Mouse (Mus musculus) midbrain, embryonic 12.5 days (tissue): ENCODE measurements around the gene Cgas. TPM values are rescaled to one million over a fixed set of nuclear protein-coding genes. Genes with fewer than 3 reads are reported as not detected.

Experiments
- ATAC-seq: fragments of 200-750 bp; cut with Nextera tagmentation; 2 replicates; pipeline ENCODE4 v1.8.0; 2017; ENCODE audit warnings: low read depth, moderate TSS enrichment, moderate library complexity; ENCODE audit not compliant: low FRiP score
- H3K27ac ChIP-seq: fragments of 300-500 bp; sonication (generic); replicated peaks from 2 replicates; pipeline ENCODE4 v1.5.1; 2016; ENCODE audit warnings: mild to moderate bottlenecking
- H3K27me3 ChIP-seq: fragments of 300-500 bp; sonication (generic); 2 replicates; pipeline ENCODE4 v1.6.1; 2016; ENCODE audit warnings: mild to moderate bottlenecking
- H3K36me3 ChIP-seq: fragments of 300-500 bp; sonication (generic); 2 replicates; pipeline ENCODE4 v1.6.1; 2016
- H3K4me1 ChIP-seq: fragments of 300-500 bp; sonication (generic); 2 replicates; pipeline ENCODE4 v1.6.1; 2016
- H3K4me2 ChIP-seq: fragments of 300-500 bp; sonication (generic); replicated peaks from 2 replicates; pipeline ENCODE4 v1.6.1; 2016; ENCODE audit warnings: mild to moderate bottlenecking, moderate library complexity
- H3K4me3 ChIP-seq: fragments of 300-500 bp; sonication (generic); 2 replicates; pipeline ENCODE4 v1.5.1; 2016; ENCODE audit warnings: mild to moderate bottlenecking
- H3K9ac ChIP-seq: fragments of 300-500 bp; sonication (generic); replicated peaks from 2 replicates; pipeline ENCODE4 v1.6.1; 2016; ENCODE audit warnings: mild to moderate bottlenecking, moderate library complexity
- H3K9me3 ChIP-seq: fragments of 300-500 bp; sonication (generic); 2 replicates; pipeline ENCODE4 v1.6.1; 2016; ENCODE audit warnings: mild to moderate bottlenecking
- WGBS: fragments of 180-500 bp; shearing (Covaris S2); methylation state at CpG from one replicate; pipeline ENCODE4 v1.1.7; 2016; 5-methylcytosine and 5-hydroxymethylcytosine counted together
- microRNA-seq: library from miRNA; unstranded; fragments of <30 nt; microRNA quantifications from one replicate; pipeline ENCODE4, GENCODE M21; 2017
- polyA plus RNA-seq: library from polyadenylated mRNA; unstranded; fragments of >200 nt; fragmentation: Nextera tagmentation; extraction: Ambion mirVana; gene quantifications from 2 replicates; pipeline ENCODE4 v1.2.1, GENCODE M21; 2016

The Cgas gene
- polyA plus RNA-seq, 1 experiment from 2014 or later = 0.77 TPM

GRCm38 (mm10) chr9:78400570-78400969 is 42.5 kb downstream of the Cgas start:
- peaks cover 29% of the 10 kb centered on the region for H3K27me3 ChIP-seq
- H3K4me2 ChIP-seq = no peak overlapping the region
- no peaks in the 10 kb centered on the region for H3K36me3 ChIP-seq
- no peak overlapping the region for H3K9ac ChIP-seq
- no peak overlapping the region for H3K27ac ChIP-seq
- H3K4me1 ChIP-seq = peaks cover 5% of the 10 kb centered on the region
- no peaks in the 10 kb centered on the region for H3K9me3 ChIP-seq
- 88% methylated on average over 5 of the region's 5 CpGs for WGBS
- no peak for ATAC-seq
- no peak overlapping the region for H3K4me3 ChIP-seq

- ATAC-seq = no peak
- Histone ChIP-seq H3K9me3 (no peaks in the 10 kb centered on the region), H3K27me3 (peaks cover 62% of the 10 kb centered on the region), H3K36me3 (no peaks in the 10 kb centered on the region), H3K27ac (no peak overlapping the region), H3K4me2 (no peak overlapping the region; the same call in 1 of the 2 replicates), H3K4me1 (peaks cover 8% of the 10 kb centered on the region), H3K4me3 (no peak overlapping the region; the same call in 1 of the 2 replicates), H3K9ac (no peak overlapping the region)
- WGBS = 70% methylated on average over 9 of the region's 9 CpGs
These were observed 46.5 kb downstream of the Cgas start for GRCm38 (mm10) chr9:78396517-78396916.

- Histone ChIP-seq H3K9ac (no peak within 1 kb of the TSS), H3K27me3 (peaks cover 68% of the 10 kb centered on the region)
These were observed 47.2 kb downstream of the Cgas start, which contains the start of gene Ddx43 for GRCm38 (mm10) chr9:78395630-78396351. Gene Ddx43 (plus strand): TSS chr9:78395777.

GRCm38 (mm10) chr9:78395244-78395629 is 47.8 kb downstream of the Cgas start:
- H3K4me1 ChIP-seq = peaks cover 8% of the 10 kb centered on the region
- no peaks in the 10 kb centered on the region for H3K9me3 ChIP-seq
- no peak overlapping the region for H3K27ac ChIP-seq
- H3K4me3 ChIP-seq = peak overlapping the region; percentile 45
- 38% methylated on average over 11 of the region's 11 CpGs for WGBS
- 0 out of 2 replicates have a peak, but pooled peaks have one; percentile 3 for ATAC-seq
- H3K4me2 ChIP-seq = peak overlapping the region; percentile 54
- no peaks in the 10 kb centered on the region for H3K36me3 ChIP-seq
- H3K9ac ChIP-seq = no peak overlapping the region
- H3K27me3 ChIP-seq = peaks cover 68% of the 10 kb centered on the region

More at GRCm38 (mm10) chr9:78395630-78396351, 47.2 kb downstream of the Cgas start, which contains the start of gene Ddx43:
- peaks cover 8% of the 10 kb centered on the region for H3K4me1 ChIP-seq
- H3K9me3 ChIP-seq = no peaks in the 10 kb centered on the region
- no peak within 1 kb of the TSS for H3K27ac ChIP-seq
- ATAC-seq = peak; percentile 94
- H3K4me3 ChIP-seq = peak within 1 kb of the TSS; percentile 45
- H3K36me3 ChIP-seq = no peaks in the 10 kb centered on the region
- peak within 1 kb of the TSS; percentile 54 for H3K4me2 ChIP-seq
- 5% methylated on average over 90 of the region's 93 CpGs for WGBS

GRCm38 (mm10) chr9:78394602-78395001 is 48.4 kb downstream of the Cgas start:
- H3K36me3 ChIP-seq = no peaks in the 10 kb centered on the region
- H3K4me1 ChIP-seq = peaks cover 8% of the 10 kb centered on the region
- H3K27me3 ChIP-seq = peaks cover 68% of the 10 kb centered on the region
- H3K9me3 ChIP-seq = no peaks in the 10 kb centered on the region
- H3K27ac ChIP-seq = no peak overlapping the region
- ATAC-seq = no peak
- H3K9ac ChIP-seq = no peak overlapping the region
- no peak overlapping the region for H3K4me2 ChIP-seq
- H3K4me3 ChIP-seq = no peak overlapping the region
- 70% methylated on average over 7 of the region's 7 CpGs for WGBS

GRCm38 (mm10) chr9:78393741-78394140 is 49.3 kb downstream of the Cgas start:
- no peak overlapping the region for H3K4me3 ChIP-seq
- H3K4me2 ChIP-seq = no peak overlapping the region
- no peaks in the 10 kb centered on the region for H3K36me3 ChIP-seq
- no peak overlapping the region for H3K27ac ChIP-seq
- no peak for ATAC-seq
- peaks cover 61% of the 10 kb centered on the region for H3K27me3 ChIP-seq
- no peak overlapping the region for H3K9ac ChIP-seq
- H3K9me3 ChIP-seq = no peaks in the 10 kb centered on the region
- 81% methylated on average over 10 of the region's 10 CpGs for WGBS
- H3K4me1 ChIP-seq = peaks cover 8% of the 10 kb centered on the region

- no peak overlapping the region for H3K9ac ChIP-seq
- WGBS = 63% methylated on average over 5 of the region's 5 CpGs
- no peak for ATAC-seq
- H3K27me3 ChIP-seq = peaks cover 33% of the 10 kb centered on the region
- no peaks in the 10 kb centered on the region for H3K36me3 ChIP-seq
- no peaks in the 10 kb centered on the region for H3K4me1 ChIP-seq
- H3K27ac ChIP-seq = no peak overlapping the region
- H3K9me3 ChIP-seq = no peaks in the 10 kb centered on the region
- no peak overlapping the region for H3K4me3 ChIP-seq
- H3K4me2 ChIP-seq = no peak overlapping the region
These were observed 53.1 kb downstream of the Cgas start for GRCm38 (mm10) chr9:78389981-78390380.

GRCm38 (mm10) chr9:78386947-78387346 is 56.1 kb downstream of the Cgas start:
- Histone ChIP-seq H3K27me3 (peaks cover 9% of the 10 kb centered on the region; the same call in 1 of the 2 replicates), H3K27ac (no peak overlapping the region), H3K36me3 (no peaks in the 10 kb centered on the region), H3K4me1 (no peaks in the 10 kb centered on the region), H3K9ac (no peak overlapping the region), H3K4me2 (no peak overlapping the region), H3K4me3 (no peak overlapping the region), H3K9me3 (no peaks in the 10 kb centered on the region)
- ATAC-seq = no peak
- WGBS = 85% methylated on average over 7 of the region's 7 CpGs

- Histone ChIP-seq H3K4me1 (no peaks in the 10 kb centered on the region), H3K36me3 (no peaks in the 10 kb centered on the region)
- 59% methylated on average over 3 of the region's 3 CpGs for WGBS
These were observed 57.1 kb downstream of the Cgas start for GRCm38 (mm10) chr9:78385893-78386292.

More at GRCm38 (mm10) chr9:78385893-78386292, 57.1 kb downstream of the Cgas start:
- Histone ChIP-seq H3K4me3 (no peak overlapping the region), H3K9me3 (no peaks in the 10 kb centered on the region), H3K27ac (no peak overlapping the region), H3K4me2 (no peak overlapping the region), H3K9ac (no peak overlapping the region), H3K27me3 (no peaks in the 10 kb centered on the region; the same call in 1 of the 2 replicates)
- no peak for ATAC-seq

Small RNA genes lying within 50 kb of the gene (microRNA-seq; reads per million reads assigned to microRNA genes)
- gene Gm26377 = not detected

Other genes with a start within 250 kb of the Cgas start
- gene Gsta1, start 212.6 kb downstream of the Cgas start, polyA plus RNA-seq = not detected in 2 replicates
- gene Gm3776, start 186.1 kb downstream of the Cgas start, polyA plus RNA-seq = not detected in 2 replicates
- not detected in 2 replicates for gene Gm10639, start 153.3 kb downstream of the Cgas start, polyA plus RNA-seq
- not detected in 2 replicates for gene Omt2a, start 128.4 kb downstream of the Cgas start, polyA plus RNA-seq
- not detected in 2 replicates for gene Omt2b, start 115.6 kb downstream of the Cgas start, polyA plus RNA-seq
- not detected in 2 replicates for gene Gsta2, start 87.4 kb downstream of the Cgas start, polyA plus RNA-seq
- gene Dppa5a, start 75.1 kb downstream of the Cgas start, polyA plus RNA-seq = 0.67 TPM in 1 of 2 replicates, not detected in the other
- gene Ooep, start 64.5 kb downstream of the Cgas start, polyA plus RNA-seq = 2.4 and 3.6 TPM in 2 replicates
- 0.15 and 0.17 TPM in 2 replicates for gene Ddx43, start 47.5 kb downstream of the Cgas start, polyA plus RNA-seq
- 23.6 and 25.7 TPM in 2 replicates for gene Mto1, start 5.0 kb upstream of the Cgas start, polyA plus RNA-seq
- 0.98 and 1.2 TPM in 2 replicates for gene Gm17324, start 5.5 kb upstream of the Cgas start, polyA plus RNA-seq
- gene Eef1a1, start 45.9 kb upstream of the Cgas start, polyA plus RNA-seq = 3,350 and 3,406 TPM in 2 replicates
- gene Slc17a5, start 144.8 kb upstream of the Cgas start, polyA plus RNA-seq = 13.9 and 15.6 TPM in 2 replicates
- 4.5 and 5.1 TPM in 2 replicates for gene Cd109, start 172.3 kb upstream of the Cgas start, polyA plus RNA-seq